29 mouse cellular contexts compared by ENCODE assay signal in the genomic region with DNA sequence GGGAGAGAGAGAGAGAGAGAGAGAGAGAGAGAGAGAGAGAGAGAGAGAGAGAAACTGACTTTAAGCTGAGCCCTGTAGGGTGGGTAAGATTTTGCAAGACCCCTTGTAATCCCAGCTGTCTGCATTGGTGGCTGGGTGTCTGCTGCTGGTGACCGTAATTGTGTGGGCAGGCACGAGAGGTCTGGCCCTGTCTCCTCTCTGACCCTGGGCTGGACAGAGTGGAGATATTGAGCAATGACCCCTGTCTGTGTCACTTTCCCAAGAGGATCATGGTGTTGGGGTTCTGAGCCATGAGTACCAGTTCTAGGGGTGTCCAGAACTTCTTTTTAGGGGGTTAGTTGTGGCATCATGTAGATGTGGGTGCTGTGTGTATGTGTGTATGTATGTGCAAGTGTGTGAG. TPM values are rescaled to one million over a fixed set of nuclear protein-coding genes. Genes with fewer than 3 reads are reported as not detected.
DNase-seq lines count a peak whose midpoint lies in the region; ATAC-seq and TF ChIP-seq lines count a peak whose summit lies in the region.
"Had no signal": no experiment of that assay in that cellular context is flagged by ENCODE, and none has a peak within 500 bp of the region (broad histone marks: within the 10 kb centered on the region; RNA-seq: fewer than 3 reads in every experiment).

No protein-coding gene starts in this region.

- no peak for ATAC-seq in G1E (ENCODE audit: extremely low read depth, insufficient number of reproducible peaks, low FRiP score, poor library complexity, severe bottlenecking)
- ATAC-seq in granulocyte monocyte progenitor cell, adult 5-6 weeks (replicated peaks; ENCODE audit: poor library complexity, severe bottlenecking) = peak; percentile 57
- no peak for ATAC-seq in liver, embryonic 14.5 days (ENCODE audit: insufficient read depth)
- ATAC-seq: forebrain, embryonic 13.5 days; midbrain, embryonic 16.5 days had no signal

- no peak for TF ChIP-seq EP300 in liver, embryonic 14.5 days (IDR thresholded peaks at IDR 0.05; ENCODE audit: low read depth)

- no peaks in the 10 kb centered on the region for H3K9me3 ChIP-seq in heart, embryonic 10.5 days
- no peaks in the 10 kb centered on the region for H3K9me3 ChIP-seq in G1E (replicated peaks)
- H3K9me3 ChIP-seq in liver, embryonic 14.5 days (ENCODE audit: control insufficient read depth, low read length) = no peaks in the 10 kb centered on the region
- H3K9me3 ChIP-seq: forebrain, embryonic 13.5 days; hindbrain, embryonic 15.5 days; limb, embryonic 12.5 days; lung, embryonic 15.5 days; midbrain, embryonic 10.5 days; neural tube, embryonic 13.5 days had no signal

- H3K27me3 ChIP-seq in heart, embryonic 10.5 days (ENCODE audit: insufficient read depth, poor library complexity, severe bottlenecking) = peaks cover 22% of the 10 kb centered on the region
- no peaks in the 10 kb centered on the region for H3K27me3 ChIP-seq in G1E (ENCODE audit: insufficient read depth, low read length)
- peaks cover 3% of the 10 kb centered on the region; the same call in 1 of the 2 replicates for H3K27me3 ChIP-seq in liver, embryonic 14.5 days (ENCODE audit: control insufficient read depth, insufficient read depth, low read length)

- H3K36me3 ChIP-seq in heart, embryonic 10.5 days = no peaks in the 10 kb centered on the region
- peaks cover 50% of the 10 kb centered on the region for H3K36me3 ChIP-seq in G1E (replicated peaks)
- no peaks in the 10 kb centered on the region for H3K36me3 ChIP-seq in liver, embryonic 14.5 days (replicated peaks; ENCODE audit: control insufficient read depth, insufficient read depth, low read depth)
- H3K36me3 ChIP-seq: hindbrain, embryonic 15.5 days; limb, embryonic 12.5 days; lung, embryonic 15.5 days; midbrain, embryonic 10.5 days; neural tube, embryonic 13.5 days had no signal

- WGBS in heart, embryonic 10.5 days = 38% methylated on average over 2 of the region's 2 CpGs
- WGBS in liver, embryonic 14.5 days (ENCODE audit: insufficient replicate concordance) = 38% methylated on average over 2 of the region's 2 CpGs

- peaks cover 14% of the 10 kb centered on the region; the same call in 1 of the 2 replicates for H3K4me1 ChIP-seq in heart, embryonic 10.5 days
- peaks cover 89% of the 10 kb centered on the region for H3K4me1 ChIP-seq in G1E (ENCODE audit: insufficient read depth, low read depth, low read length)
- H3K4me1 ChIP-seq in liver, embryonic 14.5 days (replicated peaks; ENCODE audit: control insufficient read depth in 2 of 2, insufficient read depth in 2 of 2, low read length in 1 of 2) = peaks cover 21 to 54% of the 10 kb centered on the region in 2 experiments
- H3K4me1 ChIP-seq: hindbrain, embryonic 15.5 days had no signal

- H3K4me2 ChIP-seq in liver, embryonic 14.5 days (ENCODE audit: low read depth) = peak overlapping the region; percentile 68
- H3K4me2 ChIP-seq: forebrain, embryonic 13.5 days; hindbrain, embryonic 15.5 days; limb, embryonic 12.5 days; lung, embryonic 15.5 days; neural tube, embryonic 13.5 days had no signal

- peak overlapping the region; percentile 35; the same call in 1 of the 2 replicates for H3K4me3 ChIP-seq in heart, embryonic 10.5 days
- peak overlapping the region; percentile 70 for H3K4me3 ChIP-seq in G1E (ENCODE audit: low read depth, low read length)
- peak overlapping the region; percentile 67 to 73 for H3K4me3 ChIP-seq in liver, embryonic 14.5 days (ENCODE audit: insufficient read depth in 1 of 2, low read depth in 2 of 2, low read length in 2 of 2)
- H3K4me3 ChIP-seq: forebrain, embryonic 13.5 days; gastrocnemius, adult 2 months; hindbrain, embryonic 15.5 days; limb, embryonic 12.5 days; lung, embryonic 15.5 days; myocyte; neural tube, embryonic 13.5 days had no signal

- no peak for TF ChIP-seq CTCF in G1E (IDR thresholded peaks at IDR 0.05; ENCODE audit: low read depth, low read length)
- no peak for TF ChIP-seq CTCF in liver, embryonic 14.5 days (IDR thresholded peaks at IDR 0.05; ENCODE audit: low read depth)

- intact Hi-C loops in heart, postnatal 25 days (cut with DNase I) = loop anchor here (5.0 kb wide), 1 partner anchor 42 kb away; no protein-coding TSS in a partner anchor

- peak overlapping the region; percentile 74 for H3K27ac ChIP-seq in heart, embryonic 10.5 days
- peak overlapping the region; percentile 76 for H3K27ac ChIP-seq in liver, embryonic 14.5 days
- H3K27ac ChIP-seq: forebrain, embryonic 13.5 days; gastrocnemius, adult 2 months; hindbrain, embryonic 15.5 days; limb, embryonic 12.5 days; lung, embryonic 15.5 days; neural tube, embryonic 13.5 days had no signal

- no peak for DNase-seq in heart, embryonic 10.5 days (ENCODE audit: low spot score)
- no peak for DNase-seq in heart, postnatal 25 days (ENCODE audit: low spot score)
- no peak for DNase-seq in G1E (ENCODE audit: low spot score)
- no peak for DNase-seq in liver, embryonic 14.5 days (ENCODE audit: low read depth in 3 of 3, low spot score in 3 of 3)
- no peak for DNase-seq in thymus, adult 18-20 months
- no peak for DNase-seq in adipocyte (ENCODE audit: low spot score)
- DNase-seq: cerebellum, adult 11-12 months; cerebellum, postnatal 10 days; gastrocnemius, adult 2 months; kidney, adult 9 months; kidney, postnatal 14 days; lung, postnatal 4 days; thymus, postnatal 36 days had no signal

- H3K9ac ChIP-seq in liver, embryonic 14.5 days (replicated peaks) = peak overlapping the region; percentile 73
- H3K9ac ChIP-seq: hindbrain, embryonic 15.5 days; limb, embryonic 12.5 days; lung, embryonic 15.5 days; neural tube, embryonic 13.5 days had no signal

RNA-seq across cellular contexts. Expression of a gene that starts 6.2 kb away (rescaled TPM):
- 1.5 and 1.7 TPM in 2 replicates for polyA plus RNA-seq in heart, embryonic 10.5 days (2016; fragmentation: Nextera tagmentation; extraction: Ambion mirVana)
- 1 to 10 TPM; 3.8 to 7.4 TPM for total RNA-seq in heart, postnatal 25 days (2021)
- total RNA-seq in G1E (2014; fragmentation: Nextera tagmentation) = 8.4 and 9.0 TPM in 2 replicates
- 8.2 and 10.7 TPM in 2 replicates for total RNA-seq in G1E (2017)
- polyA plus RNA-seq in G1E (2012) = 2.9 and 4.5 TPM in 2 replicates
- not detected in 2 replicates for total RNA-seq in granulocyte monocyte progenitor cell, adult 5-6 weeks (2014; fragmentation: Nextera tagmentation)
- 0.10 TPM in 1 of 2 replicates, not detected in the other for total RNA-seq in granulocyte monocyte progenitor cell, adult 5-6 weeks (2017)
- polyA plus RNA-seq in liver, embryonic 14.5 days (2012; rRNA removed) = 1.0 and 1.1 TPM in 2 replicates
- 1.4 and 1.5 TPM in 2 replicates for polyA plus RNA-seq in liver, embryonic 14.5 days (2014; fragmentation: Nextera tagmentation; extraction: Ambion mirVana)

RNA-seq across cellular contexts. Expression of a gene that starts 12.0 kb away (rescaled TPM):
- polyA plus RNA-seq in heart, embryonic 10.5 days (2016; fragmentation: Nextera tagmentation; extraction: Ambion mirVana) = 0.05 and 0.06 TPM in 2 replicates
- not detected for total RNA-seq in heart, postnatal 25 days (2021)
- total RNA-seq in G1E (2014; fragmentation: Nextera tagmentation) = 7.2 and 8.0 TPM in 2 replicates
- total RNA-seq in G1E (2017) = 8.3 and 10.3 TPM in 2 replicates
- polyA plus RNA-seq in G1E (2012) = 4.0 and 4.5 TPM in 2 replicates
- 6.4 and 10.8 TPM in 2 replicates for total RNA-seq in granulocyte monocyte progenitor cell, adult 5-6 weeks (2014; fragmentation: Nextera tagmentation)
- 16.6 and 18.9 TPM in 2 replicates for total RNA-seq in granulocyte monocyte progenitor cell, adult 5-6 weeks (2017)
- 0.85 and 0.88 TPM in 2 replicates for polyA plus RNA-seq in liver, embryonic 14.5 days (2012; rRNA removed)
- polyA plus RNA-seq in liver, embryonic 14.5 days (2014; fragmentation: Nextera tagmentation; extraction: Ambion mirVana) = 0.34 and 0.41 TPM in 2 replicates
- total RNA-seq: gastrocnemius, adult 2 months; layer of hippocampus, adult 18-20 months; layer of hippocampus, postnatal 14 days had no signal
- polyA plus RNA-seq: C2C12; embryonic facial prominence, embryonic 11.5 days; forebrain, embryonic 13.5 days; heart, embryonic 14.5 days; hindbrain, embryonic 15.5 days; intestine, embryonic 14.5 days; limb, embryonic 12.5 days; myocyte; neural tube, embryonic 13.5 days; stomach, embryonic 14.5 days had no signal

RNA-seq across cellular contexts. Expression of a gene that starts 33.1 kb away (rescaled TPM):
- 0.11 and 0.21 TPM in 2 replicates for polyA plus RNA-seq in heart, embryonic 10.5 days (2016; fragmentation: Nextera tagmentation; extraction: Ambion mirVana)
- total RNA-seq in heart, postnatal 25 days (2021) = under 1 TPM; 0.17 to 0.55 TPM
- total RNA-seq in G1E (2014; fragmentation: Nextera tagmentation) (0.75 TPM in 1 of 2 replicates, not detected in the other), G1E (2017) (1.0 and 1.2 TPM in 2 replicates)
- polyA plus RNA-seq in G1E (2012) = 0.02 and 0.12 TPM in 2 replicates
- total RNA-seq in granulocyte monocyte progenitor cell, adult 5-6 weeks (2014; fragmentation: Nextera tagmentation) = 0.38 and 0.56 TPM in 2 replicates
- total RNA-seq in granulocyte monocyte progenitor cell, adult 5-6 weeks (2017) = 0.86 and 1.2 TPM in 2 replicates
- polyA plus RNA-seq in liver, embryonic 14.5 days (2012; rRNA removed) = 0.02 TPM in 1 of 2 replicates, not detected in the other
- not detected in 2 replicates for polyA plus RNA-seq in liver, embryonic 14.5 days (2014; fragmentation: Nextera tagmentation; extraction: Ambion mirVana)
- polyA plus RNA-seq: neural tube, embryonic 13.5 days had no signal

RNA-seq across cellular contexts. Expression of a gene that starts 37.6 kb away (rescaled TPM):
- 18.7 and 22.0 TPM in 2 replicates for polyA plus RNA-seq in heart, embryonic 10.5 days (2016; fragmentation: Nextera tagmentation; extraction: Ambion mirVana)
- total RNA-seq in heart, postnatal 25 days (2021) = 10 to 100 TPM in 1 of 2 experiments, 1 to 10 TPM in 1; 9.3 to 10.9 TPM
- total RNA-seq in G1E (2014; fragmentation: Nextera tagmentation) = 2.2 and 5.0 TPM in 2 replicates
- total RNA-seq in G1E (2017) = 20.8 and 25.4 TPM in 2 replicates
- 24.1 and 28.3 TPM in 2 replicates for polyA plus RNA-seq in G1E (2012)
- total RNA-seq in granulocyte monocyte progenitor cell, adult 5-6 weeks (2014; fragmentation: Nextera tagmentation) = 2.9 and 5.2 TPM in 2 replicates
- total RNA-seq in granulocyte monocyte progenitor cell, adult 5-6 weeks (2017) = 5.4 and 9.7 TPM in 2 replicates
- 5.3 and 6.2 TPM in 2 replicates for polyA plus RNA-seq in liver, embryonic 14.5 days (2012; rRNA removed)
- 2.6 and 3.4 TPM in 2 replicates for polyA plus RNA-seq in liver, embryonic 14.5 days (2014; fragmentation: Nextera tagmentation; extraction: Ambion mirVana)

Comparison
In these comparisons a context has a peak if more than half of its experiments do, and no peak if none do; other contexts are left out.
1. RNA of a gene that starts 6.2 kb away (total RNA-seq): 8.2 to 10.7 TPM in G1E and 3.8 to 7.4 TPM in heart, postnatal 25 days; 0.10 TPM in granulocyte monocyte progenitor cell, adult 5-6 weeks; every median in the first group is over 4 times any median in the second.
2. RNA of a gene that starts 12.0 kb away (total RNA-seq): 6.4 to 18.9 TPM in granulocyte monocyte progenitor cell, adult 5-6 weeks and 7.2 to 10.3 TPM in G1E; not detected in heart, postnatal 25 days; every median in the first group is over 4 times any median in the second.
3. Peak in every context shown above with its lines, with median percentiles within 50 percentile points of each other: H3K4me3 ChIP-seq.